Mouse (Mus musculus) stomach, postnatal 0 days (tissue): Measurements from ENCODE around the gene Abcc5.

Source experiments
- CTCF ChIP-seq: IDR thresholded peaks from 2 replicates; pipeline ENCODE4 v1.5.1; 2016; ENCODE audit warnings: antibody characterized with exemption, low read depth, mild to moderate bottlenecking, moderate library complexity
- EP300 ChIP-seq: optimal IDR thresholded peaks from 2 replicates; pipeline ENCODE3; 2016; ENCODE audit warnings: antibody characterized with exemption

DNA sequence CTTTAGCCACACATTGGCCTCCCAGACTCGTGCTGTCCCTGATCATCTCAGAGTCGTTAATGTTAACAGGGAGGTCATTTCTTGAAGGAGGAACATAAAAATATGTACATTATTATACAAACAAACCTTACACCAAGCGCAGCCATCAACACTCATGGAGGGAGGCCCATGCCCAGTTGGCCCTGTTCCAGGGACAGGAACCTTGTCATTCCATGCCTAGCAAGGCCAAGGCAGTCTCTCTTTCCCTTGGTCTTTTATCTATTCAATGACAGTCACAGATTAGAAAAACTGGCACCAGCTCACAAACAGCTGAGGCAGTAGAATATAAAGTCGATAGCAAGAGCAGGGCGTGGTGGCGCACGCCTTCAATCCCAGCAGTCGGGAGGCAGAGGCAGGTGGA is 48.0 kb upstream of the Abcc5 start:
- TF ChIP-seq EP300: no peak
- no peak for TF ChIP-seq CTCF
